In genomic region chr4:94173096-94173495, GRCm38 (mm10) we compare ENCODE assay signal across 23 mouse cellular contexts.
DNase-seq lines count a peak whose midpoint lies in the region; ATAC-seq and TF ChIP-seq lines count a peak whose summit lies in the region.
"Had no signal": no experiment of that assay in that cellular context is flagged by ENCODE, and none has a peak within 500 bp of the region (broad histone marks: within the 10 kb centered on the region; RNA-seq: fewer than 3 reads in every experiment).

No protein-coding gene starts in this region.

- in situ Hi-C loops in Patski (cut with MboI; ENCODE audit: low pct_unique_long_range_greater_than_20kb): no loop called here

- peak; percentile 92 for ATAC-seq in Patski
- ATAC-seq in intestine, embryonic 15.5 days: no peak
- ATAC-seq: activated CD4-positive, CD25-positive, alpha-beta regulatory T cell, adult 4 months; CD4-positive, CD25-positive, alpha-beta regulatory T cell, adult 4 months had no signal

- H3K9me3 ChIP-seq in intestine, embryonic 15.5 days: no peaks in the 10 kb centered on the region
- H3K9me3 ChIP-seq: G1E had no signal

- TF ChIP-seq CTCF in Patski (IDR thresholded peaks at IDR 0.05): no peak

- no peak overlapping the region for H3K4me3 ChIP-seq in intestine, embryonic 15.5 days (replicated peaks)

- H3K9ac ChIP-seq in intestine, embryonic 15.5 days: no peak overlapping the region

- POLR2A ChIA-PET in Patski (lab: Charles Lee): no interaction called here

- CTCF ChIA-PET in Patski (lab: Charles Lee): no interaction called here

- H3K36me3 ChIP-seq in intestine, embryonic 15.5 days: no peaks in the 10 kb centered on the region
- H3K36me3 ChIP-seq: G1E had no signal

- no peaks in the 10 kb centered on the region for H3K27me3 ChIP-seq in Patski
- no peaks in the 10 kb centered on the region for H3K27me3 ChIP-seq in intestine, embryonic 15.5 days (replicated peaks)
- H3K27me3 ChIP-seq: CH12.LX had no signal

- no peak overlapping the region for H3K27ac ChIP-seq in intestine, embryonic 15.5 days

- DNase-seq in 3T3-L1 (ENCODE audit: low read depth, low spot score) (peak; percentile 23), NIH3T3 (ENCODE audit: low read depth) (peak; percentile 18), Patski (ENCODE audit: low read depth, low spot score) (no peak)
- no peak for DNase-seq in right cerebral cortex, adult 2 months (ENCODE audit: low spot score in 2 of 2)
- no peak for DNase-seq in gastrocnemius, postnatal 25 days
- DNase-seq: adrenal gland, adult 2 months; adrenal gland, adult 8-10 months; adrenal gland, postnatal 10 days; adrenal gland, postnatal 14 days; adrenal gland, postnatal 25 days; adrenal gland, postnatal 36 days; B cell, adult 2 months; cerebellum, adult 11 months; cerebellum, adult 11-12 months; cerebellum, adult 18-20 months; cerebellum, adult 2 months; cerebellum, adult 8-10 months; cerebellum, adult 9-10 months had no signal

- no peak overlapping the region for H3K4me2 ChIP-seq in intestine, embryonic 15.5 days (replicated peaks)

- H3K4me1 ChIP-seq in intestine, embryonic 15.5 days (replicated peaks): no peaks in the 10 kb centered on the region

- WGBS in intestine, embryonic 15.5 days: 89% methylated on average over 2 of the region's 2 CpGs

Comparison
In these comparisons a context has a peak if more than half of its experiments do, and no peak if none do; other contexts are left out.
1. DNase-seq: peak in 3T3-L1 (single experiment) and NIH3T3 (single experiment); none in Patski (single experiment), right cerebral cortex, adult 2 months (0 of 2) and gastrocnemius, postnatal 25 days (single experiment).